Mouse (Mus musculus) kidney, adult 2 months (tissue): ENCODE data around the gene Ppp1r3f. TPM values are rescaled to one million over a fixed set of nuclear protein-coding genes. Genes with fewer than 3 reads are reported as not detected.

ENCODE experiments used
- DNase-seq: peaks from one replicate; pipeline ENCODE4 v3.0.0; 2021
- H3K27ac ChIP-seq: fragments of 200-500 bp; 2 replicates; pipeline ENCODE4 v1.5.1; 2012; ENCODE audit warnings: low read depth, low read length, control low read depth, inconsistent platforms; ENCODE audit not compliant: insufficient read depth
- H3K27me3 ChIP-seq: fragments of 200-500 bp; replicated peaks from 2 replicates; pipeline ENCODE4 v1.6.1; 2012; ENCODE audit warnings: mild to moderate bottlenecking, moderate library complexity, low read length, inconsistent platforms; ENCODE audit not compliant: control insufficient read depth, insufficient read depth
- H3K36me3 ChIP-seq: fragments of 200-500 bp; 2 replicates; pipeline ENCODE4 v1.6.1; 2012; ENCODE audit warnings: mild to moderate bottlenecking, moderate library complexity, low read length, inconsistent platforms; ENCODE audit not compliant: control insufficient read depth, insufficient read depth
- H3K4me1 ChIP-seq: fragments of 200-500 bp; 2 replicates; pipeline ENCODE4 v1.6.1; 2011; ENCODE audit warnings: low read length; ENCODE audit not compliant: control insufficient read depth, insufficient read depth
- H3K4me3 ChIP-seq: fragments of 200-500 bp; 2 replicates; pipeline ENCODE4 v1.5.1; 2011; ENCODE audit warnings: mild to moderate bottlenecking, low read depth, low read length, control low read depth; ENCODE audit not compliant: insufficient read depth
- CTCF ChIP-seq: fragments of 200-500 bp; conservative IDR thresholded peaks from 2 replicates; pipeline ENCODE4 v1.5.1; 2011; ENCODE audit warnings: low read depth, mild to moderate bottlenecking, control low read depth, low read length, moderate library complexity, mixed read lengths; ENCODE audit not compliant: insufficient read depth, insufficient read length
- POLR2A ChIP-seq: fragments of 200-500 bp; IDR thresholded peaks from one replicate; pipeline ENCODE4 v1.6.1; 2011; ENCODE audit warnings: low read depth, low read length, control low read depth
- WGBS: fragments of 180-500 bp; shearing (Covaris S2); methylation state at CpG from one replicate; pipeline ENCODE4 v1.1.7; 2018; 5-methylcytosine and 5-hydroxymethylcytosine counted together
- polyA plus RNA-seq: library from polyadenylated mRNA; depleted of rRNA; stranded (reverse); fragments of >200 nt; gene quantifications from 2 replicates; pipeline ENCODE4 v1.2.3, GENCODE M21; 2012; rRNA removed

Gene Ppp1r3f
- polyA plus RNA-seq, 1 experiment: 1.2 TPM

DNA sequence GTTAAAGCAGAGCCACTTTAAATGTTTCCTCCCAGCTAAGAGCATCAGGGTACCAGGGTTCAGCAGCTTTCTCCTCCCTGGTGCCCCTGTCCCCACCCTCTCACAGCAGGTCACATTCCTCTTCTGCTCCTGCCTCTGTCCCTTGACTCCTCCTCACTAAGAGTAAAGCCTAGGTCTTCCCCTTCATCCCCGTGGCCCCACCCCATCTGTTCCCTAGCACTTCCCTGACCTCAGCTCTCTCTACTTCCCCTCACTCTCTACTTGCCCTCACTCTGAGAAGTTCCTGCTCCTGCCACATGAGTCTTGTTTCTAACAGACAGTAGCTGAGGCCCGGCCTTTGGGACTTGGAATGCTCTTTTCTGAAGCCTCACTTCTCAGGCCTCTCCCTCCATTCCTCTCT is 11.0 kb downstream of the Ppp1r3f start:
- DNase-seq: no peak
- no peaks in the 10 kb centered on the region for H3K27me3 ChIP-seq
- no peak overlapping the region for H3K27ac ChIP-seq
- TF ChIP-seq CTCF (no peak), POLR2A (no peak)
- no peak overlapping the region for H3K4me3 ChIP-seq
- H3K4me1 ChIP-seq: no peaks in the 10 kb centered on the region
- WGBS: 31% methylated on average over 2 of the region's 2 CpGs
- H3K36me3 ChIP-seq: no peaks in the 10 kb centered on the region

GRCm38 (mm10) chrX:7553474-7553873 is 20.6 kb downstream of the Ppp1r3f start:
- no peak for DNase-seq
- H3K27ac ChIP-seq: no peak overlapping the region
- no peaks in the 10 kb centered on the region for H3K27me3 ChIP-seq
- no peak overlapping the region for H3K4me3 ChIP-seq
- H3K4me1 ChIP-seq: no peaks in the 10 kb centered on the region
- 92% methylated on average over 4 of the region's 4 CpGs for WGBS
- TF ChIP-seq POLR2A (no peak), CTCF (no peak)
- no peaks in the 10 kb centered on the region for H3K36me3 ChIP-seq

GRCm38 (mm10) chrX:7524961-7525360 is 49.1 kb downstream of the Ppp1r3f start:
- no peak overlapping the region for H3K27ac ChIP-seq
- TF ChIP-seq POLR2A (no peak), CTCF (no peak)
- H3K36me3 ChIP-seq: no peaks in the 10 kb centered on the region
- no peak for DNase-seq
- no peak overlapping the region for H3K4me3 ChIP-seq
- WGBS: 57% methylated on average over 3 of the region's 3 CpGs
- no peaks in the 10 kb centered on the region for H3K4me1 ChIP-seq
- H3K27me3 ChIP-seq: no peaks in the 10 kb centered on the region

Other genes starting within 250 kb of the Ppp1r3f start
- gene Usp27x, start 198.5 kb downstream of the Ppp1r3f start, polyA plus RNA-seq: 0.88 and 0.90 TPM in 2 replicates
- gene Foxp3, start 639 bp downstream of the Ppp1r3f start, polyA plus RNA-seq: 0.08 and 0.92 TPM in 2 replicates
- 25.3 and 26.6 TPM in 2 replicates for gene Ccdc22, start 31.2 kb upstream of the Ppp1r3f start, polyA plus RNA-seq
- gene Cacna1f, start 32.8 kb upstream of the Ppp1r3f start, polyA plus RNA-seq: 0.03 TPM in 1 of 2 replicates, not detected in the other
- 8.0 and 9.2 TPM in 2 replicates for gene Syp, start 64.2 kb upstream of the Ppp1r3f start, polyA plus RNA-seq
- gene Prickle3, start 83.0 kb upstream of the Ppp1r3f start, polyA plus RNA-seq: 8.9 and 9.2 TPM in 2 replicates
- 72.2 and 74.1 TPM in 2 replicates for gene Plp2, start 97.1 kb upstream of the Ppp1r3f start, polyA plus RNA-seq
- gene Magix, start 107.0 kb upstream of the Ppp1r3f start, polyA plus RNA-seq: 17.4 and 22.1 TPM in 2 replicates
- 8.2 and 10.9 TPM in 2 replicates for gene Gpkow, start 122.8 kb upstream of the Ppp1r3f start, polyA plus RNA-seq
- gene Wdr45, start 140.1 kb upstream of the Ppp1r3f start, polyA plus RNA-seq: 73.1 and 76.9 TPM in 2 replicates
- 0.23 and 0.28 TPM in 2 replicates for gene Gm45208, start 148.0 kb upstream of the Ppp1r3f start, polyA plus RNA-seq
- 33.8 and 40.9 TPM in 2 replicates for gene Praf2, start 154.2 kb upstream of the Ppp1r3f start, polyA plus RNA-seq
- 8.3 and 14.1 TPM in 2 replicates for gene Ccdc120, start 176.6 kb upstream of the Ppp1r3f start, polyA plus RNA-seq
- gene Tfe3, start 188.3 kb upstream of the Ppp1r3f start, polyA plus RNA-seq: 18.8 and 20.1 TPM in 2 replicates
- 25.5 and 30.3 TPM in 2 replicates for gene Gripap1, start 215.5 kb upstream of the Ppp1r3f start, polyA plus RNA-seq
- 0.48 and 0.53 TPM in 2 replicates for gene Kcnd1, start 248.0 kb upstream of the Ppp1r3f start, polyA plus RNA-seq